Comparison of ENCODE assay signal across 23 mouse cellular contexts in genomic region chr17:26237667-26238066, GRCm38 (mm10). TPM values are rescaled to one million over a fixed set of nuclear protein-coding genes. Genes with fewer than 3 reads are reported as not detected.
DNase-seq lines count a peak whose midpoint lies in the region; ATAC-seq and TF ChIP-seq lines count a peak whose summit lies in the region.
"Had no signal": no experiment of that assay in that cellular context is flagged by ENCODE, and none has a peak within 500 bp of the region (broad histone marks: within the 10 kb centered on the region; RNA-seq: fewer than 3 reads in every experiment).

No protein-coding gene starts in this region.

- WGBS in limb, embryonic 13.5 days, result 73% methylated on average over 10 of the region's 10 CpGs
- WGBS in limb, embryonic 10.5 days, result 90% methylated on average over 10 of the region's 10 CpGs
- WGBS in intestine, embryonic 16.5 days, result 60% methylated on average over 10 of the region's 10 CpGs
- 26% methylated on average over 9 of the region's 10 CpGs for WGBS in macrophage (ENCODE audit: missing documents)
- WGBS in stomach, postnatal 0 days, result 54% methylated on average over 10 of the region's 10 CpGs
- 89% methylated on average over 10 of the region's 10 CpGs for WGBS in hindbrain, embryonic 11.5 days
- WGBS in midbrain, embryonic 14.5 days, result 87% methylated on average over 10 of the region's 10 CpGs

- 0 out of 2 replicates have a peak overlapping the region, but pooled peaks have one; percentile 4 for H3K9ac ChIP-seq in limb, embryonic 13.5 days
- no peak overlapping the region for H3K9ac ChIP-seq in intestine, embryonic 16.5 days (ENCODE audit: low read depth, low read length)
- H3K9ac ChIP-seq in stomach, postnatal 0 days (ENCODE audit: low read length), result no peak overlapping the region
- H3K9ac ChIP-seq in hindbrain, embryonic 11.5 days (ENCODE audit: low read depth, low read length), result no peak overlapping the region
- H3K9ac ChIP-seq in midbrain, embryonic 14.5 days (replicated peaks; ENCODE audit: low read length), result no peak overlapping the region
- H3K9ac ChIP-seq: embryonic facial prominence, embryonic 13.5 days; kidney, embryonic 15.5 days; lung, embryonic 14.5 days; neural tube, embryonic 13.5 days had no signal

- peaks cover 94% of the 10 kb centered on the region for H3K79me2 ChIP-seq in macrophage (ENCODE audit: inconsistent target)

- no peak overlapping the region for H3K4me2 ChIP-seq in limb, embryonic 13.5 days (replicated peaks)
- peak overlapping the region; percentile 30 for H3K4me2 ChIP-seq in intestine, embryonic 16.5 days (ENCODE audit: low read depth, low read length)
- H3K4me2 ChIP-seq in stomach, postnatal 0 days (replicated peaks; ENCODE audit: low read depth), result no peak overlapping the region
- H3K4me2 ChIP-seq in hindbrain, embryonic 11.5 days (replicated peaks; ENCODE audit: low read depth, low read length), result no peak overlapping the region
- no peak overlapping the region for H3K4me2 ChIP-seq in midbrain, embryonic 14.5 days (ENCODE audit: low read length)
- H3K4me2 ChIP-seq: embryonic facial prominence, embryonic 13.5 days; kidney, embryonic 15.5 days; lung, embryonic 14.5 days; neural tube, embryonic 13.5 days had no signal

- H3K4me3 ChIP-seq in limb, embryonic 13.5 days, result no peak overlapping the region
- H3K4me3 ChIP-seq in limb, embryonic 10.5 days, result no peak overlapping the region
- no peak overlapping the region for H3K4me3 ChIP-seq in intestine, embryonic 16.5 days (ENCODE audit: low read length)
- H3K4me3 ChIP-seq in macrophage (ENCODE audit: inconsistent target), result no peak overlapping the region
- H3K4me3 ChIP-seq in stomach, postnatal 0 days (ENCODE audit: low read depth, low read length), result no peak overlapping the region
- no peak overlapping the region for H3K4me3 ChIP-seq in hindbrain, embryonic 11.5 days (ENCODE audit: low read depth, low read length)
- H3K4me3 ChIP-seq in midbrain, embryonic 14.5 days (replicated peaks; ENCODE audit: low read depth, low read length), result no peak overlapping the region
- H3K4me3 ChIP-seq: embryonic facial prominence, embryonic 13.5 days; kidney, embryonic 15.5 days; megakaryocyte, embryonic 14.5 days; neural tube, embryonic 13.5 days had no signal

- H3K9me3 ChIP-seq in limb, embryonic 13.5 days, result 0 out of 2 replicates have a peak, but pooled peaks cover 3% of the 10 kb centered on the region
- H3K9me3 ChIP-seq in limb, embryonic 10.5 days (replicated peaks), result no peaks in the 10 kb centered on the region
- no peaks in the 10 kb centered on the region for H3K9me3 ChIP-seq in intestine, embryonic 16.5 days (ENCODE audit: control insufficient read depth, low read length)
- no peaks in the 10 kb centered on the region for H3K9me3 ChIP-seq in stomach, postnatal 0 days (ENCODE audit: control insufficient read depth, low read length)
- H3K9me3 ChIP-seq in hindbrain, embryonic 11.5 days (ENCODE audit: control insufficient read depth, low read length), result no peaks in the 10 kb centered on the region
- H3K9me3 ChIP-seq in midbrain, embryonic 14.5 days (ENCODE audit: control insufficient read depth, low read length), result no peaks in the 10 kb centered on the region
- H3K9me3 ChIP-seq: embryonic facial prominence, embryonic 13.5 days; kidney, embryonic 15.5 days; neural tube, embryonic 13.5 days had no signal

- no peak for TF ChIP-seq CTCF in stomach, postnatal 0 days (IDR thresholded peaks at IDR 0.05; ENCODE audit: low read depth)

- H3K27me3 ChIP-seq in limb, embryonic 13.5 days, result no peaks in the 10 kb centered on the region
- H3K27me3 ChIP-seq in limb, embryonic 10.5 days (ENCODE audit: low read depth, poor library complexity, severe bottlenecking), result no peaks in the 10 kb centered on the region
- no peaks in the 10 kb centered on the region for H3K27me3 ChIP-seq in intestine, embryonic 16.5 days (replicated peaks; ENCODE audit: control insufficient read depth, insufficient read depth, low read length)
- H3K27me3 ChIP-seq in stomach, postnatal 0 days (ENCODE audit: control insufficient read depth, insufficient read depth, low read length), result no peaks in the 10 kb centered on the region
- H3K27me3 ChIP-seq in hindbrain, embryonic 11.5 days (ENCODE audit: control insufficient read depth, insufficient read depth, low read length), result no peaks in the 10 kb centered on the region
- H3K27me3 ChIP-seq in midbrain, embryonic 14.5 days (ENCODE audit: control insufficient read depth, insufficient read depth, low read length), result no peaks in the 10 kb centered on the region
- H3K27me3 ChIP-seq: embryonic facial prominence, embryonic 13.5 days; kidney, embryonic 15.5 days; neural tube, embryonic 13.5 days had no signal

- H3K27ac ChIP-seq in limb, embryonic 13.5 days, result no peak overlapping the region
- no peak overlapping the region for H3K27ac ChIP-seq in limb, embryonic 10.5 days
- peak overlapping the region; percentile 66 for H3K27ac ChIP-seq in intestine, embryonic 16.5 days (ENCODE audit: low read length)
- H3K27ac ChIP-seq in macrophage, result peak overlapping the region; percentile 90
- no peak overlapping the region for H3K27ac ChIP-seq in stomach, postnatal 0 days (replicated peaks)
- no peak overlapping the region for H3K27ac ChIP-seq in hindbrain, embryonic 11.5 days (ENCODE audit: low read depth, low read length)
- H3K27ac ChIP-seq in midbrain, embryonic 14.5 days (replicated peaks; ENCODE audit: low read depth, low read length), result no peak overlapping the region
- H3K27ac ChIP-seq: embryonic facial prominence, embryonic 13.5 days; hindbrain, postnatal 0 days; kidney, embryonic 15.5 days; neural tube, embryonic 13.5 days had no signal

- H3K36me3 ChIP-seq in limb, embryonic 13.5 days, result peaks cover 4% of the 10 kb centered on the region; the same call in 1 of the 2 replicates
- H3K36me3 ChIP-seq in limb, embryonic 10.5 days, result no peaks in the 10 kb centered on the region
- no peaks in the 10 kb centered on the region for H3K36me3 ChIP-seq in intestine, embryonic 16.5 days (ENCODE audit: control insufficient read depth, insufficient read depth, low read length)
- no peaks in the 10 kb centered on the region for H3K36me3 ChIP-seq in macrophage (ENCODE audit: inconsistent target)
- H3K36me3 ChIP-seq in stomach, postnatal 0 days (ENCODE audit: control insufficient read depth, insufficient read depth, low read length), result no peaks in the 10 kb centered on the region
- no peaks in the 10 kb centered on the region for H3K36me3 ChIP-seq in hindbrain, embryonic 11.5 days (ENCODE audit: control insufficient read depth, insufficient read depth, low read length)
- no peaks in the 10 kb centered on the region for H3K36me3 ChIP-seq in midbrain, embryonic 14.5 days (ENCODE audit: control insufficient read depth, insufficient read depth, low read length)
- H3K36me3 ChIP-seq: kidney, embryonic 15.5 days had no signal

- no peak for ATAC-seq in limb, embryonic 13.5 days (ENCODE audit: low FRiP score, low read depth)
- peak; percentile 84 for ATAC-seq in intestine, embryonic 16.5 days
- peak; percentile 89 for ATAC-seq in stomach, postnatal 0 days (ENCODE audit: low FRiP score, low TSS enrichment)
- ATAC-seq in hindbrain, embryonic 11.5 days (ENCODE audit: low FRiP score), result no peak
- no peak for ATAC-seq in midbrain, embryonic 14.5 days (ENCODE audit: low FRiP score, low TSS enrichment)
- ATAC-seq: hindbrain, postnatal 0 days had no signal

- H3K4me1 ChIP-seq in limb, embryonic 13.5 days, result peaks cover 27% of the 10 kb centered on the region
- H3K4me1 ChIP-seq in limb, embryonic 10.5 days, result peaks cover 19% of the 10 kb centered on the region
- H3K4me1 ChIP-seq in intestine, embryonic 16.5 days (ENCODE audit: control insufficient read depth, insufficient read depth, low read length), result peaks cover 18% of the 10 kb centered on the region
- peaks cover 2% of the 10 kb centered on the region; the same call in 1 of the 2 replicates for H3K4me1 ChIP-seq in stomach, postnatal 0 days (replicated peaks; ENCODE audit: control insufficient read depth, insufficient read depth)
- no peaks in the 10 kb centered on the region for H3K4me1 ChIP-seq in hindbrain, embryonic 11.5 days (replicated peaks; ENCODE audit: control insufficient read depth, insufficient read depth, low read length)
- H3K4me1 ChIP-seq in midbrain, embryonic 14.5 days (ENCODE audit: control insufficient read depth, insufficient read depth, low read length), result 0 out of 2 replicates have a peak, but pooled peaks cover 2% of the 10 kb centered on the region

- no peak for TF ChIP-seq EP300 in stomach, postnatal 0 days (optimal IDR thresholded peaks at IDR 0.05)

- DNase-seq in limb, embryonic 10.5 days (ENCODE audit: low spot score), result no peak
- peak; percentile 70 for DNase-seq in stomach, postnatal 0 days (ENCODE audit: low spot score)
- DNase-seq in hindbrain, embryonic 11.5 days (ENCODE audit: low spot score), result no peak
- no peak for DNase-seq in neural tube, embryonic 10.5 days (ENCODE audit: extremely low spot score, low spot score)
- DNase-seq in midbrain, embryonic 14.5 days, result no peak
- DNase-seq: adrenal gland, adult 8-10 months; cerebellum, adult 2 months; gastrocnemius, postnatal 10 days; left cerebral cortex, postnatal 4 days; lung, embryonic 14.5 days; thymus, postnatal 25 days had no signal

RNA-seq across cellular contexts. Expression of gene Fam234a, which starts 6.4 kb away (rescaled TPM):
- 44.0 and 44.7 TPM in 2 replicates for polyA plus RNA-seq in limb, embryonic 13.5 days (2015; fragmentation: Nextera tagmentation; extraction: Ambion mirVana)
- polyA plus RNA-seq in limb, embryonic 10.5 days (2016; fragmentation: Nextera tagmentation; extraction: Ambion mirVana), result 21.5 and 28.0 TPM in 2 replicates
- polyA plus RNA-seq in intestine, embryonic 16.5 days (2015; fragmentation: Nextera tagmentation; extraction: Ambion mirVana), result 123 and 129 TPM in 2 replicates
- 100 to 1,000 TPM in 2 of 26 experiments, 10 to 100 TPM in 24; 12.4 to 114 (median 48.7) TPM for total RNA-seq in macrophage (2018; cell fraction: chromatin; rRNA removed)
- total RNA-seq in macrophage (2018; cell fraction: cytosol; rRNA removed), result 100 to 1,000 TPM in 25 of 26 experiments, 10 to 100 TPM in 1; 95.8 to 167 (median 130) TPM
- 100 to 1,000 TPM in 23 of 26 experiments, 10 to 100 TPM in 3; 37.4 to 192 (median 141) TPM for total RNA-seq in macrophage (2018; cell fraction: nucleus; rRNA removed)
- polyA plus RNA-seq in macrophage (2018), result 73.6 to 152 TPM (median 101 TPM) in 3 replicates
- polyA plus RNA-seq in stomach, postnatal 0 days (2015; fragmentation: Nextera tagmentation; extraction: Ambion mirVana), result 98.0 and 99.1 TPM in 2 replicates
- polyA plus RNA-seq in hindbrain, embryonic 11.5 days (2014; fragmentation: Nextera tagmentation; extraction: Ambion mirVana), result 18.7 and 20.1 TPM in 2 replicates
- polyA plus RNA-seq in midbrain, embryonic 14.5 days (2014; fragmentation: Nextera tagmentation; extraction: Ambion mirVana), result 22.1 and 29.1 TPM in 2 replicates

RNA-seq across cellular contexts. Expression of gene Luc7l, which starts 15.0 kb away (rescaled TPM):
- 127 and 129 TPM in 2 replicates for polyA plus RNA-seq in limb, embryonic 13.5 days (2015; fragmentation: Nextera tagmentation; extraction: Ambion mirVana)
- polyA plus RNA-seq in limb, embryonic 10.5 days (2016; fragmentation: Nextera tagmentation; extraction: Ambion mirVana), result 136 and 137 TPM in 2 replicates
- polyA plus RNA-seq in intestine, embryonic 16.5 days (2015; fragmentation: Nextera tagmentation; extraction: Ambion mirVana), result 68.2 and 72.2 TPM in 2 replicates
- 100 to 1,000 TPM in 24 of 26 experiments, 10 to 100 TPM in 2; 88.5 to 241 (median 151) TPM for total RNA-seq in macrophage (2018; cell fraction: chromatin; rRNA removed)
- 10 to 100 TPM in 24 of 26 experiments, 1 to 10 TPM in 2; 9.6 to 28.3 (median 18.0) TPM for total RNA-seq in macrophage (2018; cell fraction: cytosol; rRNA removed)
- total RNA-seq in macrophage (2018; cell fraction: nucleus; rRNA removed), result 100 to 1,000 TPM in 11 of 26 experiments, 10 to 100 TPM in 15; 54.8 to 171 (median 85.8) TPM
- 27.9 to 31.3 TPM (median 28.9 TPM) in 3 replicates for polyA plus RNA-seq in macrophage (2018)
- 42.9 and 46.2 TPM in 2 replicates for polyA plus RNA-seq in stomach, postnatal 0 days (2015; fragmentation: Nextera tagmentation; extraction: Ambion mirVana)
- polyA plus RNA-seq in hindbrain, embryonic 11.5 days (2014; fragmentation: Nextera tagmentation; extraction: Ambion mirVana), result 131 and 133 TPM in 2 replicates
- 85.7 and 119 TPM in 2 replicates for polyA plus RNA-seq in midbrain, embryonic 14.5 days (2014; fragmentation: Nextera tagmentation; extraction: Ambion mirVana)

RNA-seq across cellular contexts. Expression of gene Arhgdig, which starts 30.1 kb away (rescaled TPM):
- polyA plus RNA-seq in limb, embryonic 13.5 days (2015; fragmentation: Nextera tagmentation; extraction: Ambion mirVana), result 7.1 and 8.1 TPM in 2 replicates
- 2.0 and 4.2 TPM in 2 replicates for polyA plus RNA-seq in limb, embryonic 10.5 days (2016; fragmentation: Nextera tagmentation; extraction: Ambion mirVana)
- polyA plus RNA-seq in intestine, embryonic 16.5 days (2015; fragmentation: Nextera tagmentation; extraction: Ambion mirVana), result 14.8 and 17.3 TPM in 2 replicates
- not detected for total RNA-seq in macrophage (2018; cell fraction: chromatin; rRNA removed)
- total RNA-seq in macrophage (2018; cell fraction: cytosol; rRNA removed), result not detected
- total RNA-seq in macrophage (2018; cell fraction: nucleus; rRNA removed), result not detected
- not detected in 3 replicates for polyA plus RNA-seq in macrophage (2018)
- polyA plus RNA-seq in stomach, postnatal 0 days (2015; fragmentation: Nextera tagmentation; extraction: Ambion mirVana), result 133 and 139 TPM in 2 replicates
- 9.9 and 10.0 TPM in 2 replicates for polyA plus RNA-seq in hindbrain, embryonic 11.5 days (2014; fragmentation: Nextera tagmentation; extraction: Ambion mirVana)
- 72.7 and 124 TPM in 2 replicates for polyA plus RNA-seq in midbrain, embryonic 14.5 days (2014; fragmentation: Nextera tagmentation; extraction: Ambion mirVana)

RNA-seq across cellular contexts. Expression of gene Rgs11, which starts 34.9 kb away (rescaled TPM):
- 7.0 and 7.8 TPM in 2 replicates for polyA plus RNA-seq in limb, embryonic 13.5 days (2015; fragmentation: Nextera tagmentation; extraction: Ambion mirVana)
- polyA plus RNA-seq in limb, embryonic 10.5 days (2016; fragmentation: Nextera tagmentation; extraction: Ambion mirVana), result 1.3 and 1.5 TPM in 2 replicates
- polyA plus RNA-seq in intestine, embryonic 16.5 days (2015; fragmentation: Nextera tagmentation; extraction: Ambion mirVana), result 13.4 and 15.2 TPM in 2 replicates
- 10 to 100 TPM in 9 of 26 experiments, 1 to 10 TPM in 7, under 1 TPM in 8, not detected in 2; 0.45 to 22.3 (median 5.9) TPM for total RNA-seq in macrophage (2018; cell fraction: chromatin; rRNA removed)
- under 1 TPM in 12 of 26 experiments, not detected in 14; 0.05 to 0.93 (median 0.26) TPM for total RNA-seq in macrophage (2018; cell fraction: cytosol; rRNA removed)
- 10 to 100 TPM in 8 of 26 experiments, 1 to 10 TPM in 7, under 1 TPM in 9, not detected in 2; 0.24 to 24.9 (median 5.2) TPM for total RNA-seq in macrophage (2018; cell fraction: nucleus; rRNA removed)
- polyA plus RNA-seq in macrophage (2018), result 0.07 to 1.2 TPM (median 0.88 TPM) in 3 replicates
- polyA plus RNA-seq in stomach, postnatal 0 days (2015; fragmentation: Nextera tagmentation; extraction: Ambion mirVana), result 24.4 and 27.5 TPM in 2 replicates
- 1.0 and 2.6 TPM in 2 replicates for polyA plus RNA-seq in hindbrain, embryonic 11.5 days (2014; fragmentation: Nextera tagmentation; extraction: Ambion mirVana)
- 2.6 and 5.2 TPM in 2 replicates for polyA plus RNA-seq in midbrain, embryonic 14.5 days (2014; fragmentation: Nextera tagmentation; extraction: Ambion mirVana)

RNA-seq across cellular contexts. Expression of gene Pdia2, which starts 38.8 kb away (rescaled TPM):
- polyA plus RNA-seq in limb, embryonic 13.5 days (2015; fragmentation: Nextera tagmentation; extraction: Ambion mirVana), result 0.25 and 0.91 TPM in 2 replicates
- polyA plus RNA-seq in limb, embryonic 10.5 days (2016; fragmentation: Nextera tagmentation; extraction: Ambion mirVana), result 0.53 and 0.58 TPM in 2 replicates
- 104 and 149 TPM in 2 replicates for polyA plus RNA-seq in intestine, embryonic 16.5 days (2015; fragmentation: Nextera tagmentation; extraction: Ambion mirVana)
- total RNA-seq in macrophage (2018; cell fraction: chromatin; rRNA removed), result not detected
- total RNA-seq in macrophage (2018; cell fraction: cytosol; rRNA removed), result not detected
- not detected for total RNA-seq in macrophage (2018; cell fraction: nucleus; rRNA removed)
- polyA plus RNA-seq in macrophage (2018), result not detected in 3 replicates
- 172 and 176 TPM in 2 replicates for polyA plus RNA-seq in stomach, postnatal 0 days (2015; fragmentation: Nextera tagmentation; extraction: Ambion mirVana)
- polyA plus RNA-seq in hindbrain, embryonic 11.5 days (2014; fragmentation: Nextera tagmentation; extraction: Ambion mirVana), result 0.27 and 0.46 TPM in 2 replicates
- not detected in 2 replicates for polyA plus RNA-seq in midbrain, embryonic 14.5 days (2014; fragmentation: Nextera tagmentation; extraction: Ambion mirVana)
- total RNA-seq: heart, adult 8-10 months; hindbrain, postnatal 0 days; midbrain, postnatal 0 days had no signal
- polyA plus RNA-seq: heart, postnatal 0 days; midbrain, postnatal 0 days; neural tube, embryonic 13.5 days; testis, adult 2 months had no signal

Comparison
In these comparisons a context has a peak if more than half of its experiments do, and no peak if none do; other contexts are left out.
1. ATAC-seq: peak in intestine, embryonic 16.5 days (single experiment) and stomach, postnatal 0 days (single experiment); none in limb, embryonic 13.5 days (single experiment), hindbrain, embryonic 11.5 days (single experiment) and midbrain, embryonic 14.5 days (single experiment).
2. H3K27ac ChIP-seq: peak in intestine, embryonic 16.5 days (single experiment) and macrophage (single experiment); none in limb, embryonic 13.5 days (single experiment), limb, embryonic 10.5 days (single experiment), stomach, postnatal 0 days (single experiment), hindbrain, embryonic 11.5 days (single experiment) and midbrain, embryonic 14.5 days (single experiment).